Mouse (Mus musculus): Measurements from ENCODE around the gene Tmem19. TPM values are rescaled to one million over a fixed set of nuclear protein-coding genes. Genes with fewer than 3 reads are reported as not detected.

Gene Tmem19
- polyA plus RNA-seq, 1 experiment from 2014 or later, result 26.5 TPM

- Histone ChIP-seq H3K4me1 (replicated peaks; ENCODE audit: control insufficient read depth, insufficient read depth, low read length) (no peaks in the 10 kb centered on the region), H3K9me3 (ENCODE audit: control insufficient read depth, low read length) (no peaks in the 10 kb centered on the region), H3K36me3 (ENCODE audit: control insufficient read depth, insufficient read depth, low read length) (peaks cover 20% of the 10 kb centered on the region), H3K4me3 (ENCODE audit: low read depth, low read length) (no peak overlapping the region), H3K27me3 (replicated peaks; ENCODE audit: control insufficient read depth, insufficient read depth, low read length) (no peaks in the 10 kb centered on the region), H3K4me2 (ENCODE audit: low read length) (no peak overlapping the region), H3K27ac (ENCODE audit: low read depth) (no peak overlapping the region), H3K9ac (ENCODE audit: low read length) (no peak overlapping the region)
- WGBS, result 93% methylated on average over 7 of the region's 7 CpGs
- no peak for DNase-seq (ENCODE audit: low spot score)
- no peak for ATAC-seq (replicated peaks; ENCODE audit: low FRiP score, low TSS enrichment, low read depth)
Observed at GRCm38 (mm10) chr10:115339820-115340328, 22.4 kb downstream of the Tmem19 start.

DNA sequence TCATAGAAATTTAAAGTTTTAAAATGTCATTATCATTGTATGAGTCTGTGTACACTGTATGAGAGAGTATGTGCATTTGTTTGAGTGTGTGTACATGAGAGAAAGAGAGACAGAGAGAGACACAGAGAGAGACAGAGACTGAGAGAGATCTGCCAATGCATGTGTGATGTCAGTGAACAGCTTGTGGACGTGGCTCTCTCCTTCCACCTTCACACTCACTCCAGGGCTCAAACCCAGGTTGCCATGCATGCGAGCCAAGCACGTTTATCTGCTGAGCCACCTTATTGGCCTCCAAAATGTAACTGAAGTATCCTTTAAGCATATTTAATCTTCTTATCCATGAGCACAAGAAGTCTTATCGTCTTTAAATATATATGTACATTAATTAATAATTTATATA is 25.4 kb downstream of the Tmem19 start:
- DNase-seq (ENCODE audit: low spot score) (no peak), ATAC-seq (replicated peaks; ENCODE audit: low FRiP score, low TSS enrichment, low read depth) (no peak)
- H3K4me2 ChIP-seq (ENCODE audit: low read length), result no peak overlapping the region
- WGBS, result 77% methylated on average over 4 of the region's 4 CpGs
- H3K4me3 ChIP-seq (ENCODE audit: low read depth, low read length), result no peak overlapping the region
- no peaks in the 10 kb centered on the region for H3K27me3 ChIP-seq (replicated peaks; ENCODE audit: control insufficient read depth, insufficient read depth, low read length)
- H3K4me1 ChIP-seq (replicated peaks; ENCODE audit: control insufficient read depth, insufficient read depth, low read length), result no peaks in the 10 kb centered on the region
- no peaks in the 10 kb centered on the region for H3K9me3 ChIP-seq (ENCODE audit: control insufficient read depth, low read length)
- no peak overlapping the region for H3K9ac ChIP-seq (ENCODE audit: low read length)
- no peak overlapping the region for H3K27ac ChIP-seq (ENCODE audit: low read depth)
- H3K36me3 ChIP-seq (ENCODE audit: control insufficient read depth, insufficient read depth, low read length), result peaks cover 5% of the 10 kb centered on the region; the same call in 1 of the 2 replicates

DNA sequence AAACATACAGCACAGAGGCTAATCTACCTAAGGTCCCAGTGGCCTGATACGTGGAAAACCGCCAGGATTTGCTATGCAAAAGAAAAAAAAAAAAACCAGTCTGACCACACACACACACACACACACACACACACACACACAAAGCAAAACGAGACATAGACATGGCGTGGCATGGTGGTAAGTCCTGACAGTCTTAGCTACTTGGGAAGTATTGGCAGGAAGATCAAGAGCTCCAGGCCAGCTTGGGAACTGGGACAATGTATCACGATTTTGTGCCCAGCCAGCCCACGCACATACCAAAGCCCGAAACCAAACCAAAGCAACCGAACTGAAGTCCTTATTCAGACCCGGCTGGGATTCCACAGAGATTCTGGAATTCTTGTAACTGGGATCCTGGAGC is 28.8 kb downstream of the Tmem19 start:
- no peaks in the 10 kb centered on the region for H3K27me3 ChIP-seq (replicated peaks; ENCODE audit: control insufficient read depth, insufficient read depth, low read length)
- H3K9ac ChIP-seq (ENCODE audit: low read length), result no peak overlapping the region
- no peak overlapping the region for H3K4me2 ChIP-seq (ENCODE audit: low read length)
- H3K9me3 ChIP-seq (ENCODE audit: control insufficient read depth, low read length), result no peaks in the 10 kb centered on the region
- WGBS, result 80% methylated on average over 9 of the region's 9 CpGs
- no peak overlapping the region for H3K27ac ChIP-seq (ENCODE audit: low read depth)
- ATAC-seq (replicated peaks; ENCODE audit: low FRiP score, low TSS enrichment, low read depth) (no peak), DNase-seq (ENCODE audit: low spot score) (no peak)
- H3K4me1 ChIP-seq (replicated peaks; ENCODE audit: control insufficient read depth, insufficient read depth, low read length), result no peaks in the 10 kb centered on the region
- no peak overlapping the region for H3K4me3 ChIP-seq (ENCODE audit: low read depth, low read length)
- no peaks in the 10 kb centered on the region for H3K36me3 ChIP-seq (ENCODE audit: control insufficient read depth, insufficient read depth, low read length)

DNA sequence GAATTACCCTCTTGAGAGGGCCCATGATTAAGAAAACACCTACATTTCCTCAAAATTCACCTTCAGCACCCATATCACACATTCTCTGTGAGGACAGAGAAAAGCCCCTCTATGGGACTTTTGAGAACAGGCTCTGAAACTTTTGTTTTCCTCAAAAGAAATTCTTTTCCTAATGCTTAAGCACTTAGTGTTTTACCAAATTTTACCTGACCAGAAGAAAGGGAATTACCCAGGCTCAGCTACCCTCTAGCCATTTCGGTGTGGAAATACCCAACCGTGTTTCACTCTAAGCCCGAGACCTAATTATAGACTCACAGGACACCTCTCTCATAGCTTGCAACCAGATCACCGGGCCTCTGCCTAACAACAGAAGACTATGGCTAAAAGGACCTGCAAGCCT is 29.3 kb downstream of the Tmem19 start:
- Histone ChIP-seq H3K27ac (ENCODE audit: low read depth) (no peak overlapping the region), H3K4me1 (replicated peaks; ENCODE audit: control insufficient read depth, insufficient read depth, low read length) (no peaks in the 10 kb centered on the region), H3K9me3 (ENCODE audit: control insufficient read depth, low read length) (no peaks in the 10 kb centered on the region), H3K36me3 (ENCODE audit: control insufficient read depth, insufficient read depth, low read length) (no peaks in the 10 kb centered on the region), H3K27me3 (replicated peaks; ENCODE audit: control insufficient read depth, insufficient read depth, low read length) (no peaks in the 10 kb centered on the region), H3K4me2 (ENCODE audit: low read length) (no peak overlapping the region), H3K4me3 (ENCODE audit: low read depth, low read length) (no peak overlapping the region), H3K9ac (ENCODE audit: low read length) (no peak overlapping the region)
- ATAC-seq (replicated peaks; ENCODE audit: low FRiP score, low TSS enrichment, low read depth) (no peak), DNase-seq (ENCODE audit: low spot score) (no peak)
- 91% methylated on average over 4 of the region's 4 CpGs for WGBS

GRCm38 (mm10) chr10:115332420-115332952 is 29.8 kb downstream of the Tmem19 start:
- no peak overlapping the region for H3K27ac ChIP-seq (ENCODE audit: low read depth)
- no peaks in the 10 kb centered on the region for H3K4me1 ChIP-seq (replicated peaks; ENCODE audit: control insufficient read depth, insufficient read depth, low read length)
- H3K4me2 ChIP-seq (ENCODE audit: low read length), result no peak overlapping the region
- no peaks in the 10 kb centered on the region for H3K36me3 ChIP-seq (ENCODE audit: control insufficient read depth, insufficient read depth, low read length)
- ATAC-seq (replicated peaks; ENCODE audit: low FRiP score, low TSS enrichment, low read depth), result no peak
- 85% methylated on average over 8 of the region's 8 CpGs for WGBS
- H3K27me3 ChIP-seq (replicated peaks; ENCODE audit: control insufficient read depth, insufficient read depth, low read length), result no peaks in the 10 kb centered on the region
- no peak for DNase-seq (ENCODE audit: low spot score)
- no peaks in the 10 kb centered on the region for H3K9me3 ChIP-seq (ENCODE audit: control insufficient read depth, low read length)
- no peak overlapping the region for H3K9ac ChIP-seq (ENCODE audit: low read length)
- no peak overlapping the region for H3K4me3 ChIP-seq (ENCODE audit: low read depth, low read length)

DNA sequence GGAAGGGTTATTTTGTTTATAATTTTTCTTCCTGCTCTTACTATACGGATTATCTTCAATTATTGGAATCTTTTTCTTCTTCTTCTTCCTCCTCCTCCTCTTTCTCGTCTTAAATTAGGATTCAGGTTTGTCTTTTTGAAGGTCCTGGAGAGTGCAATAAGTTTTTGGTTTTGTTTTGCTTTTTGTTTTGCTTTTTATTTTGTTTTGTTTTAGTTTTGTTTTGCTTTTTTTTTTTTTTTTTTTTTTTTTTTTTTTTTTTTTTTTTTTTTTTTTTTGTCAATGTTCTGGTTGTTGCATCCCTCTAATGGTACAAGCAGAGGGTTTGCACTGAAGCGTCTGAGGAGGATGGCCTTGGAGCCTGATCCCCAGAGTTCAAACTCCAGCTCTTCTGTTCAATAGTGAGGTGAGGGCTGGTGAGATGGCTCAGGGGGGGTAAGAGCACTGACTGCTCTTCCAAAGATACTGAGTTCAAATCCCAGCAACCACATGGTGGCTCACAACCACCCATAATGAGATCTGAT is 33.2 kb downstream of the Tmem19 start:
- no peaks in the 10 kb centered on the region for H3K27me3 ChIP-seq (replicated peaks; ENCODE audit: control insufficient read depth, insufficient read depth, low read length)
- no peak overlapping the region for H3K4me2 ChIP-seq (ENCODE audit: low read length)
- H3K4me1 ChIP-seq (replicated peaks; ENCODE audit: control insufficient read depth, insufficient read depth, low read length), result no peaks in the 10 kb centered on the region
- H3K9me3 ChIP-seq (ENCODE audit: control insufficient read depth, low read length), result no peaks in the 10 kb centered on the region
- DNase-seq (ENCODE audit: low spot score) (no peak), ATAC-seq (replicated peaks; ENCODE audit: low FRiP score, low TSS enrichment, low read depth) (no peak)
- H3K36me3 ChIP-seq (ENCODE audit: control insufficient read depth, insufficient read depth, low read length), result no peaks in the 10 kb centered on the region
- H3K27ac ChIP-seq (ENCODE audit: low read depth), result no peak overlapping the region
- 78% methylated on average over 3 of the region's 3 CpGs for WGBS
- H3K9ac ChIP-seq (ENCODE audit: low read length), result no peak overlapping the region
- no peak overlapping the region for H3K4me3 ChIP-seq (ENCODE audit: low read depth, low read length)

GRCm38 (mm10) chr10:115328514-115328913 is 33.8 kb downstream of the Tmem19 start:
- ATAC-seq (replicated peaks; ENCODE audit: low FRiP score, low TSS enrichment, low read depth), result no peak
- H3K27ac ChIP-seq (ENCODE audit: low read depth), result no peak overlapping the region
- H3K9me3 ChIP-seq (ENCODE audit: control insufficient read depth, low read length), result no peaks in the 10 kb centered on the region
- H3K9ac ChIP-seq (ENCODE audit: low read length), result no peak overlapping the region
- no peaks in the 10 kb centered on the region for H3K27me3 ChIP-seq (replicated peaks; ENCODE audit: control insufficient read depth, insufficient read depth, low read length)
- H3K4me3 ChIP-seq (ENCODE audit: low read depth, low read length), result no peak overlapping the region
- H3K4me1 ChIP-seq (replicated peaks; ENCODE audit: control insufficient read depth, insufficient read depth, low read length), result no peaks in the 10 kb centered on the region
- WGBS, result 76% methylated on average over 6 of the region's 6 CpGs
- DNase-seq (ENCODE audit: low spot score), result no peak
- no peaks in the 10 kb centered on the region for H3K36me3 ChIP-seq (ENCODE audit: control insufficient read depth, insufficient read depth, low read length)
- no peak overlapping the region for H3K4me2 ChIP-seq (ENCODE audit: low read length)

DNA sequence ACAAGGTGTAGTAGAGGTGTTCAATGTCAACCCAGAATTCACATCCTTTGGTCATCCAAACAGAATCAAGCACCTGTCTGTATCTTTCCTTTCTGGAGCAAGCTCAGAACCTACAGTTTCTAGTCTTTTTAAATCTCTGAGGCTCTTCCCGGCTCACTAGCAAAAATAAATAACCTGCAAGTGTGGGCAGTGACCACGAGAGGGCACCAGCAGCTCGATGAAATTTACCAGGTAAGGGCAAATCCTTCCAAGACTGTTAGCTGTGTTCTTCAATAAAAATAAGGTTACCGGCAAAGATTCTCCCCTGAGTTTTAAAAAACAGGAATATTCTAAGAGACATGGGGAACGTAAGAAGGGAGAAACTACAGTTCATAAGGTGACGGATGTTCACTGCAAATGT is 39.0 kb downstream of the Tmem19 start:
- DNase-seq (ENCODE audit: low spot score) (peak; percentile 78), ATAC-seq (replicated peaks; ENCODE audit: low FRiP score, low TSS enrichment, low read depth) (no peak)
- H3K27ac ChIP-seq (ENCODE audit: low read depth), result no peak overlapping the region
- no peaks in the 10 kb centered on the region for H3K4me1 ChIP-seq (replicated peaks; ENCODE audit: control insufficient read depth, insufficient read depth, low read length)
- no peaks in the 10 kb centered on the region for H3K9me3 ChIP-seq (ENCODE audit: control insufficient read depth, low read length)
- WGBS, result 10% methylated on average over 6 of the region's 6 CpGs
- H3K4me2 ChIP-seq (ENCODE audit: low read length), result no peak overlapping the region
- H3K36me3 ChIP-seq (ENCODE audit: control insufficient read depth, insufficient read depth, low read length), result no peaks in the 10 kb centered on the region
- no peak overlapping the region for H3K9ac ChIP-seq (ENCODE audit: low read length)
- no peak overlapping the region for H3K4me3 ChIP-seq (ENCODE audit: low read depth, low read length)
- no peaks in the 10 kb centered on the region for H3K27me3 ChIP-seq (replicated peaks; ENCODE audit: control insufficient read depth, insufficient read depth, low read length)

DNA sequence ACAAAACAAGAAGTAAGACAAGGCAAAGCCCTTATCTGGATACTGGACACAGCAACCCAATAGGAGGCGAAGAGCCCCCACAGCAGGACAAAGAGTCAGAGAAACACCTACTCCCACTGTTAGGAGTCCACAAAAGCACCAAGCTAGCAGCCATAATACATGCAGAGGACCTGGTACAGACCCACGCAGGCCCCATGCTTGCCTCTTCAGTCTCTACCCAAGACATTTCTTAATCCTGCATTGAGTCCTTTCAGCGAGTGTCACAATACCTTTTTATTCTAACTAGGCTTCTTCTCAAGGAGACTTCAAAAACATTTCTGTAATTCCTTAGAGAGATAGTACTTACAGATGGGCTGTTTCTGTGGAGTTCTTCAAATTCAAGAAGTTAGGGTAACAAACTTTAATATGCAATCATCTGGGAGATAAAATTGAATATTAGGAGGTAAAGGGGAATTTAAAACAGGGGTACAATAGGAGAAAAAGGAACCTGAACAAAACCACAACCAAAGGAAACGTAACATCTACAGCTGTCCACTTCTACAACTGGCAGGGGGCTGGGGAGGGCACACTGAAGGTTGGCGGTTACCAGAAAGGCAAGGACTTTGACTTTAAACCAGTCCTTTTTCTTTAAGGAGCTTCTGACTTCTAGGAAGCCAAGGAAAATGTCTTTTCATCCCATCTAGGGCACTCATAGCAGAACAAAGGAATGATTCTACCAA is 40.8 kb downstream of the Tmem19 start:
- no peaks in the 10 kb centered on the region for H3K27me3 ChIP-seq (replicated peaks; ENCODE audit: control insufficient read depth, insufficient read depth, low read length)
- H3K4me1 ChIP-seq (replicated peaks; ENCODE audit: control insufficient read depth, insufficient read depth, low read length), result peaks cover under 1% of the 10 kb centered on the region; the same call in 1 of the 2 replicates
- H3K9ac ChIP-seq (ENCODE audit: low read length), result no peak overlapping the region
- H3K4me2 ChIP-seq (ENCODE audit: low read length), result no peak overlapping the region
- WGBS, result 78% methylated on average over 5 of the region's 5 CpGs
- DNase-seq (ENCODE audit: low spot score) (no peak), ATAC-seq (replicated peaks; ENCODE audit: low FRiP score, low TSS enrichment, low read depth) (no peak)
- no peak overlapping the region for H3K4me3 ChIP-seq (ENCODE audit: low read depth, low read length)
- H3K27ac ChIP-seq (ENCODE audit: low read depth), result no peak overlapping the region
- H3K9me3 ChIP-seq (ENCODE audit: control insufficient read depth, low read length), result no peaks in the 10 kb centered on the region
- no peaks in the 10 kb centered on the region for H3K36me3 ChIP-seq (ENCODE audit: control insufficient read depth, insufficient read depth, low read length)
